Mouse (Mus musculus): ENCODE measurements at regions not wholly inside any gene's neighbourhood (a gene's known extent, or its start where the extent isn't known, plus 50 kb on each side); places are given as distances from the start of the nearest gene placed in this dataset.

DNA sequence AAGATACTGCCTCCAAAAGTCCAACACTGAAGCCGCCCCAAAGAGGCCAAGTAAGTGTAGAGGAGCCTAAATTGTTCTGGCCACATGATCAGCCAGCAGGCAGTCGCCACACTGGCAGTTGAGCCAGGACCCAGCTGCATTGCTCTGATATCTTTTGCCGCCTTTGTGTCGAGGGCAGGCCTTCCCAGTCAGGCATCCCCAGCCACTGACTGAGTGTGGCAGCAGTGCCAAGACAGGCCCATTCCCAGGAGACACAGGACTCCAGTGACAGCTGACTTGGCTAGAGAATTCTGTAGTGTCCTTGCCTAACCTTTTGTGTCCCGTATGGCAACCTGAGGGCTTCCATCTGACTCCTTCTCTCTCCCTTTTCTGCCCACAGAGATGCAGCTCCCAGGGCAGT lies 296.4 kb upstream of the Rora start:
- TF ChIP-seq CTCF (IDR thresholded peaks at IDR 0.05) = no peak
- no peak for TF ChIP-seq EP300 (IDR thresholded peaks at IDR 0.05)

Measured in lung, postnatal 0 days (tissue).